Mouse (Mus musculus): ENCODE measurements around the gene Myo9b. TPM values are rescaled to one million over a fixed set of nuclear protein-coding genes. Genes with fewer than 3 reads are reported as not detected.

Myo9b gene
- total RNA-seq, 2 experiments from 2014 or later: 8.4 to 8.5 TPM

- DNase-seq (ENCODE audit: low spot score): no peak
These were observed 111.3 kb downstream of the Myo9b start for GRCm38 (mm10) chr8:71383860-71384259.

- DNase-seq (ENCODE audit: low spot score): no peak
These were observed 112.8 kb downstream of the Myo9b start for GRCm38 (mm10) chr8:71385212-71385835.

- DNase-seq (ENCODE audit: low spot score): no peak
These were observed 115.8 kb downstream of the Myo9b start for GRCm38 (mm10) chr8:71388267-71388666.

DNA sequence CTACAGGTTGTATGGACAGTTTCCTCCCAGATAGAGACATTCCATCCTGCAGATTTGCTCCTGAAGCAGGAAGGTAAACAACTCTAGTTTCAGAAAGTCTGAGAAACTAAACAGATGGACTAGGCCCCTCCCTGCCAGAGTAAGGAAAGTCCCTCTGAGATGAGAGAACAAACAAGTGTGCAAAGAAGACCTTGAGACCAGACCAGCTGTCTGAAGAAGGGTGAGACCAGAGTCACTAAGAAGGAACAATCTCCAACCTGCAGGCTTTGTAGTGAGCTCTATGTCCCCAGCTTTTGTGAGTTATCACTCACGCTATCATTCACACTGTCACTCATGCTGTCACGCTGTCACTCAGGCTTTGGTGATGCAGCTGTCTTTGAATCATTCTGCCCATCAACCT lies 119.2 kb downstream of the Myo9b start:
- DNase-seq (ENCODE audit: low spot score): no peak

DNA sequence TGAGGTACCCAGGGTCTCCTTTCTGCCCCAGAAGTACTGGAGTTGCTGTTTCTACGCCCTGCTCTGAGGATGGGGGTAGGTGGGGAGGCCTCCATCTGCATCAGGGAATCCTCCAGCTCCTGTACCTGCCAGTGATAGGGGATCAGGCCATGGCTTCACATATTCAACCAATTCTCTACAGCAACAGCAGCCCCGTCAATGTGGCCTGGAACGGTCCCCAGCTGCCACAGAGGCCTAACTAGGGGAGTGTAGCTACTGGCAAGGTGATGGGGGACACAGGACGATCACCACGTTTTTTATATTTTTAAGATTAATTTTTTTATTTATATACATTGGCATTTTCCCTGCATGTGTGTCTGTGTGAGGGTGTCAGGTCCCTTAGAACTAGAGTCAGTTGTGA lies 119.9 kb downstream of the Myo9b start:
- no peak for DNase-seq (ENCODE audit: low spot score)

DNA sequence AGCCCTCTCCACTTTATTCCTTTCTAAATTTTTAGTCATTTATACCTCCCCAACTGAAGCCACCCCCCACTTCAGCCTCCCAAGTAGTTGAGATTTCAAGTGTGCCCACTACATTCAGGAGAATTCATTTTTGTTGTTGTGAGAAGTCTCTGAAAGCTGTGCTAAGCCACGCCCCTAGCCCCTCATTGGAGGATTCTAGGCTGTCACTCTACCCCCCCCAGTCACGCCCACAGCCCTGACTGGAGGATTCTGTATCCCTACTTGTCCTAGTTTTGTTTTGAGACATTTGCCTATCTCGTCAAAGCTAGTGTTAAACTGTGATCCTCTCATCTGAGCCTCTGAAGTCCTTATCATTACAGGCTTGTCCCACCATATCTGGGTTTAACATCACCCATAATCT lies 120.4 kb downstream of the Myo9b start:
- no peak for DNase-seq (ENCODE audit: low spot score)

DNA sequence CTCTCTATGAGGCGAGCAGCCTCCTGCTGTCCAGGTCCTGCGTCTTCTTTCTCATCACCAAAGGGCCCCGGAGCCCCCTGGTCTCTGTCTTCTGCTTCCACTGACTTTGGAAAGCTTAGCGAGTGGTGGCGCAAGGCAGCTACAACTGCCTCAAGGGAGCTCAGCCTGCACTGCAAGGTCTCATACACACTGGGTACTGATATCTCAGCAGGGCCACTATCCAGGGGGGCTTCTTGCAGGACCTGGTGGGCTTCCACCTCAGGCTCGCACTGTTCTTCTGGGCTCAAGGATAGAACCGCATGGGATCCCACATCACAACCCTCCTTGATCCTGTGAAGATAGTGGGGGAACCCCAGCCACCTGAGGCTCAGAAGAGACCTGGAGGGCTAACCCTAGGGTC lies 122.0 kb downstream of the Myo9b start:
- no peak for DNase-seq (ENCODE audit: low spot score)

DNA sequence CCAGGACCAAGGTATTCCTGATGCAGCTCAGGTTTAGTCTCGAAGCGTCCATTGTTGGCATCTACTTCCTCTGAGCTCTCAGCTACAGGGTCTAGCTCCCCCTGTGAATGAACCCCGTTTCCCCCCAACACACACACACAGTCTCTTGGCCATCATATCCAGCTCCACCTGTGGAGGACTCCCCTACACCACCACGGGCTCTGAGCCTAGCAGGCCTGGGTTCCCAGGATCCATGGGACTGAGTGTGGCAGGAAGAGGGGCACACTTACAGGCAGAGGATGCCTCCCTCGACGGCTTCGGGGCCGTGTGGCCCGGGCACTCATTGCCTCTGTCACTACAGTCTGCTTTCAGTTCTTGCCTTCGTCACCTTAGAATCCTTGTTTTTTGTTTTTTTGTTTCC lies 122.6 kb downstream of the Myo9b start:
- no peak for DNase-seq (ENCODE audit: low spot score)

DNA sequence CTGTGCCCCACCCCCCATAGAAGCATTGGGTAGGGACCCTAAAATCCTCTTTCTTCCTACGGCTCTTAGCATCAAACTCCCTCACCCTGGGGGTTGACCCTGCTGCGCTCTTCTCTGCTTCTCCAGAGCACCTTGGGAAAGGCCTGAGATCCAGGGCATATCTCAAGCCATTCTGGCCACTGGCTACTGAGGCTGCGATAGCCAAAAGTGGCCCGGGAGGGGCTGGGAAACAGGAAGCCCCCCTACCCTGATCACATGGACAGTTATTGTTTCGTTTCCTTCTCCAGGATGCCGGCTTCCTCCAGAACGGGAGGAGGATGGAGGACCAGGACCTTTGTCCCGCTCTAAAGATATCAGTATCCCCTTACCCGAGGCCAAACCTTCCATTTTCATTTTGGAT lies 123.1 kb downstream of the Myo9b start, which contains the start of gene Ushbp1:
Gene Ushbp1 (minus strand): TSS at position 174 of the 400 bp plus-strand sequence.
- DNase-seq (ENCODE audit: low spot score): no peak

- peak; percentile 95 for DNase-seq (ENCODE audit: low spot score)
These were observed 124.3 kb downstream of the Myo9b start, which contains the start of gene Babam1 for GRCm38 (mm10) chr8:71396639-71397305. TSS of gene Babam1 (plus strand) at chr8:71396861.

DNA sequence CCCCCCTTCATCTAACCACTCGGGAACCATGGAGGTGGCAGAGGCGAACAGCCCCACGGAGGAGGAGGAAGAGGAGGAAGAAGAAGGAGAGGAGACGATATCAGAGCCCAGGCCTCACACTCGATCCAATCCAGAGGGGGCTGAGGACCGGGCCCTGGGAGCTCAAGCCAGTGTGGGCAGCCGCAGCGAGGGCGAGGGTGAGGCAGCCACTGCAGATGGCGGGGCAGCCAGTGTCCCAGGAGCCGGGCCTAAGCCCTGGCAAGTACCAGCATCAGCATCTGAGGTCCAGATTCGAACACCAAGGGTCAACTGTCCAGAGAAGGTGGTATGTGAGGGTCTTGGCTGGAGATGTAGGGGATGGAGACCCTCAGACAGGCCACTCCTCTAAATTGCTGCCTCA lies 125.2 kb downstream of the Myo9b start:
- no peak for DNase-seq (ENCODE audit: low spot score)

- DNase-seq (ENCODE audit: low spot score): no peak
These were observed 128.3 kb downstream of the Myo9b start for GRCm38 (mm10) chr8:71400826-71401225.

DNA sequence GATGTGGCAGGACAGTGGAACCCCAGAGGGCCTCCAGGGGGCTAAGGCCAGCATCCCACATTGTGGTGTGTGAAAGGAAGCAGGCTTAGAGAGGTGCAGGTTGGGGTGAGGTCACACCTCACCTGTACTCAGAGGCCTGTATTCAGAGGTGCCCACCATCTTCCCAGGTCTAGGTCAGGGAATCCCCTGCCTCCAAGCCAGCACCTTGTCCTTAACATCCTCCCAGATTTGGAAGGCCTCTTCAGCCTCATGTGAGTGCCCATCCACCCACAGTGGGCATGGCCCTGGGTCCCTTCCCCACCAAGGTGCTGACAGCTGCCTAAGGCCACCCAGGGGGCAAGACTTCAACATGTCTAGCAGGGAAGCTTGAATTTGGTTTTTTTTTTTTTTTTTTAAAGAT lies 128.9 kb downstream of the Myo9b start:
- no peak for DNase-seq (ENCODE audit: low spot score)

DNA sequence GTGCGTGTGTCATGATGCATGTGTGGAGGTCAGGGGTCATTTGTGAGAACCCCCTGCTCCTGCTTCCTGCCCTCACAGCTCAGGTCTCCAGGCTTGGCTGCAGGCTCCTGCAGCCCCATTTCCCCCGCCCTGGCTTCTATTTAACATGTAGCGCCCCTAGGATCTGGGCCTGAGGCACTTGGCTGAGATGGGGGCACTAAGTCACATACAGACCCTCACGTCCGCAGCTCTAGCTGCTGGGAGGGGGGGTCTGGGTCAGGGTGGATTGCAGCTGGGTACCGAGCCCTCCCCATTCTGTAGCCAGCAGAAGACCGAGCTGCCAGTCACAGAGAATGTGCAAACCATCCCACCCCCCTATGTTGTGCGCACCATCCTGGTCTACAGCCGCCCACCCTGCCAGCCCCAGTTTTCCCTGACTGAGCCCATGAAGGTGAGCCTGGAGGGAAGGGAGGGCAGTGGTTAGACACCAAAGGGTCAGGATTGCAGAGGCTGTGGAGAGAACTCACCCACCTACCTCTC lies 130.0 kb downstream of the Myo9b start:
- no peak for DNase-seq (ENCODE audit: low spot score)

DNA sequence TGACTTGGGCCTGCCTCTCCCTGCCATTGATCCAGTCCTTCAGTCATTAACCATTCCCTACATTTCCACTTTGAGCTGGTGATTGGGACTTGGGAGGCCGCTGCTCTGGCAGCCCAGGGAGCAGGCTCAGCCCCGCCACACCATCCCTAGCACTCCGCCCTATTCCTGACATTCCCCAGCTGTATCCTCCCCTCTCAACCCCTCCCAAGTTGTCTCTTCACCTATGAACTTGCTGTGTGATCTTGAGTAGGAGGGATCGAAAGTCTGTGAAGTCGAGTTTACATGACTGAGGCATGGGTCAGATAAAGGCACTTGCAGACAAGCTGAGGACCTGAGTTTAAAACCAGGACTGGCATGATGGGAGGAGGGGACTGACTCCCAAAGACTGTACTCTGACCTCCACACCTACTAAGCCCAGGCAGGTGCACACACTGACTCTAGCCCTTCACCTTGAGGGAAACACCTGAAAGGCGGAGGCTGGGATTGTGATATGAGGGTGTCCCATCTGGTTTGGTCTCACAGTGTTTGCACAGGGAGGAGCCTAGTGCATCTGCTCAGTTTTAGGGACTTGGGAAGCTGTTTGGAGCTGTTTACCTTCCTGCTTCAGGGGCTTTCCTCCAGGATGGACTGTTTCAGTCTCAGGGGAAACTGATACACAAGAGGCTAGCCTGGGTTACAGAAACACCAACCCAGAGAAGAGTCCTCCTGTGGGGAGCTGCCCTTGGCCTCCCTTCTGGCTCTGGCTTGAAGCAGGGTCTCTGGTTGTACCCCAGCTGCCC lies 130.8 kb downstream of the Myo9b start:
- DNase-seq (ENCODE audit: low spot score): no peak

- DNase-seq (ENCODE audit: low spot score): no peak
These were observed 131.5 kb downstream of the Myo9b start for GRCm38 (mm10) chr8:71404011-71404410.

GRCm38 (mm10) chr8:71404951-71405351 lies 132.4 kb downstream of the Myo9b start:
- no peak for DNase-seq (ENCODE audit: low spot score)

- peak; percentile 96 for DNase-seq (ENCODE audit: low spot score)
These were observed 133.0 kb downstream of the Myo9b start, which contains the start of gene Ankle1 for GRCm38 (mm10) chr8:71405401-71406098. TSS of gene Ankle1 (plus strand) at chr8:71406010.

- peak; percentile 43 for DNase-seq (ENCODE audit: low spot score)
These were observed 133.8 kb downstream of the Myo9b start for GRCm38 (mm10) chr8:71406099-71407015.

DNA sequence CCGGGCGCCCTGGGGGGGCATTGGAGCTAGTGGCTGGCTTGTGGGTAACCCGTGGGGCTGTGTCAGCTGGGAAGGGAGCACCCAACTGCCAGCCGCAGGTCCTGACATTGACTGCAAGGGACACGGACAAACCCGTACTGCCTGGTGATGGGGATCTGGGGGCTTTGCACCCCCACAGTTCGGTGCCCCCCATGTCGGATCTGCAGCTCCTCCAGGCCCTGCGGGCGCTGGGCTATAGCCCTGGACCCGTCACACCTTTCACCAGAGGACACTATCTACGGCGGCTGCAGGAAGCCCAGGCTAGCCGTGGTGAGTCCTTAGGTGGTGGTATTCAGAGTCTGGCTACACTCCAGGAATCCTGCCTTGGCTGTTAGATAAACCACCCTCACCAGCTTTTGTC lies 134.9 kb downstream of the Myo9b start:
- no peak for DNase-seq (ENCODE audit: low spot score)
